8 mouse cellular contexts compared by ENCODE assay signal in genomic region chr3:148990531-148991003, GRCm38 (mm10). TPM values are rescaled to one million over a fixed set of nuclear protein-coding genes. Genes with fewer than 3 reads are reported as not detected.
DNase-seq lines count a peak whose midpoint lies in the region; ATAC-seq and TF ChIP-seq lines count a peak whose summit lies in the region.

Gene Adgrl2 (minus strand): TSS chr3:148990555.

- DNase-seq in layer of hippocampus, adult 8-10 months (ENCODE audit: low spot score in 2 of 2), result no peak
- DNase-seq in layer of hippocampus, adult 11-12 months (ENCODE audit: low spot score), result no peak
- DNase-seq in brain, embryonic 14.5 days (ENCODE audit: low read depth), result no peak
- no peak for DNase-seq in left cerebral cortex, postnatal 14 days (ENCODE audit: low spot score in 2 of 2)
- no peak for DNase-seq in right cerebral cortex, postnatal 4 days

- H3K4me2 ChIP-seq in heart, embryonic 13.5 days, result peak within 1 kb of the TSS; percentile 88
- H3K4me2 ChIP-seq in midbrain, embryonic 16.5 days (ENCODE audit: low read length), result peak within 1 kb of the TSS; percentile 58

- H3K27me3 ChIP-seq in heart, embryonic 13.5 days (replicated peaks), result no peaks in the 10 kb centered on the region
- no peaks in the 10 kb centered on the region for H3K27me3 ChIP-seq in midbrain, embryonic 16.5 days (ENCODE audit: control insufficient read depth, insufficient read depth, low read depth, low read length)

- no peaks in the 10 kb centered on the region for H3K9me3 ChIP-seq in heart, embryonic 13.5 days
- H3K9me3 ChIP-seq in midbrain, embryonic 16.5 days (replicated peaks; ENCODE audit: control insufficient read depth, low read length, poor library complexity, severe bottlenecking), result no peaks in the 10 kb centered on the region

- no peaks in the 10 kb centered on the region for H3K36me3 ChIP-seq in heart, embryonic 13.5 days
- no peaks in the 10 kb centered on the region for H3K36me3 ChIP-seq in midbrain, embryonic 16.5 days (ENCODE audit: control insufficient read depth, insufficient read depth, low read length)

- TF ChIP-seq POLR2A in brain, embryonic 14.5 days (IDR thresholded peaks at IDR 0.05; ENCODE audit: borderline replicate concordance, extremely low read depth, insufficient read depth, insufficient read length, poor library complexity, severe bottlenecking), result no peak

- TF ChIP-seq CTCF in brain, embryonic 14.5 days (IDR thresholded peaks at IDR 0.05; ENCODE audit: borderline replicate concordance, extremely low read depth, insufficient read depth, insufficient read length), result 0 out of 2 replicates have a peak, but pooled peaks have one; percentile 5

- peak within 1 kb of the TSS; percentile 96 for H3K4me3 ChIP-seq in heart, embryonic 13.5 days
- peak within 1 kb of the TSS; percentile 90 for H3K4me3 ChIP-seq in midbrain, embryonic 16.5 days (ENCODE audit: low read depth, low read length)

- H3K4me1 ChIP-seq in heart, embryonic 13.5 days, result peaks cover 17% of the 10 kb centered on the region
- H3K4me1 ChIP-seq in midbrain, embryonic 16.5 days (ENCODE audit: control insufficient read depth, insufficient read depth, low read length), result peaks cover 5% of the 10 kb centered on the region; the same call in 1 of the 2 replicates

- ATAC-seq in heart, embryonic 13.5 days (ENCODE audit: extremely low read depth, insufficient number of reproducible peaks, low FRiP score, low TSS enrichment), result peak; percentile 4; the same call in 1 of the 2 replicates
- peak; percentile 5 for ATAC-seq in midbrain, embryonic 16.5 days
- no peak for ATAC-seq in cerebellum, adult (ENCODE audit: insufficient number of reproducible peaks, low FRiP score, low TSS enrichment)

- intact Hi-C loops in left cerebral cortex, postnatal 14 days (cut with DNase I), result loop anchor here (10.0 kb wide), 1 partner anchor 84 kb away; no protein-coding TSS in a partner anchor

- WGBS in heart, embryonic 13.5 days, result under 1% methylated on average over 25 of the region's 25 CpGs
- under 1% methylated on average over 25 of the region's 25 CpGs for WGBS in midbrain, embryonic 16.5 days

- peak within 1 kb of the TSS; percentile 100 for H3K27ac ChIP-seq in heart, embryonic 13.5 days (replicated peaks)
- peak within 1 kb of the TSS; percentile 98 for H3K27ac ChIP-seq in midbrain, embryonic 16.5 days (ENCODE audit: low read length)

- H3K9ac ChIP-seq in heart, embryonic 13.5 days, result peak within 1 kb of the TSS; percentile 95
- peak within 1 kb of the TSS; percentile 88 for H3K9ac ChIP-seq in midbrain, embryonic 16.5 days (ENCODE audit: low read depth, low read length)

RNA-seq across cellular contexts. Expression of gene Adgrl2, which starts in this region (rescaled TPM):
- total RNA-seq in layer of hippocampus, adult 8-10 months (2022), result 10 to 100 TPM; 52.9 to 65.0 (median 61.7) TPM
- 237 and 262 TPM in 2 replicates for polyA plus RNA-seq in brain, embryonic 14.5 days (2012; rRNA removed)
- polyA plus RNA-seq in heart, embryonic 13.5 days (2015; fragmentation: Nextera tagmentation; extraction: Ambion mirVana), result 32.6 and 34.4 TPM in 2 replicates
- total RNA-seq in left cerebral cortex, postnatal 14 days (2021), result 100 to 1,000 TPM; 142 to 151 TPM
- 117 and 119 TPM in 2 replicates for polyA plus RNA-seq in midbrain, embryonic 16.5 days (2015; fragmentation: Nextera tagmentation; extraction: Ambion mirVana)
